Mouse (Mus musculus): Measurements from ENCODE around the gene Tdrd5. TPM values are rescaled to one million over a fixed set of nuclear protein-coding genes. Genes with fewer than 3 reads are reported as not detected.
"Not testable (repeated sequence)": the region's sequence is repeated elsewhere in the genome, so short reads cannot be mapped to it uniquely, and the experiment has no call there.

Gene Tdrd5
- polyA plus RNA-seq, 1 experiment = not detected

DNA sequence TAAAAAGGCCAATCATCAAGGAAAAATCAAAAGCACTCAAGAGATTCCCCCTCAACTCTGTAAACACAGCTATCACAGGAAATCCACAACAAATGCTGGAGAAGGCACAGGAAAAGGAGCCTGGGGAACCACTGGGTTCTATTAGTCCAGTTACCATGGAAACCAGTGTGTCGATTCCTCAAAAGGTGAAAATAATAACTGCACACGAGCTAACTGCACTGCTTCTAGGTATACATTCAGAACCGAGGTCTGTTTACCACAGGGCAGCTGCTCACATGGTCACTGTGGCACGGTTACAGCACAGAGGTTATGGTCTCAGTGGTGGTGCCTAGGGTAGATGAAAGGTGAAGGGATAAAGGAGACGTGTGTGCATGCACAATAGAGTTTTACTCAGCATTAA lies 31.8 kb downstream of the Tdrd5 start:
- Histone ChIP-seq H3K4me1 (ENCODE audit: control insufficient read depth, insufficient read depth, low read length) (no peaks in the 10 kb centered on the region), H3K4me3 (ENCODE audit: insufficient read depth, low read depth, low read length) (no peak overlapping the region), H3K27ac (ENCODE audit: insufficient read depth, low read depth, low read length) (no peak overlapping the region)
- WGBS = 37% methylated on average over 5 of the region's 5 CpGs
- TF ChIP-seq POLR2A (IDR thresholded peaks at IDR 0.05; ENCODE audit: insufficient read depth, low read depth, low read length) = no peak

DNA sequence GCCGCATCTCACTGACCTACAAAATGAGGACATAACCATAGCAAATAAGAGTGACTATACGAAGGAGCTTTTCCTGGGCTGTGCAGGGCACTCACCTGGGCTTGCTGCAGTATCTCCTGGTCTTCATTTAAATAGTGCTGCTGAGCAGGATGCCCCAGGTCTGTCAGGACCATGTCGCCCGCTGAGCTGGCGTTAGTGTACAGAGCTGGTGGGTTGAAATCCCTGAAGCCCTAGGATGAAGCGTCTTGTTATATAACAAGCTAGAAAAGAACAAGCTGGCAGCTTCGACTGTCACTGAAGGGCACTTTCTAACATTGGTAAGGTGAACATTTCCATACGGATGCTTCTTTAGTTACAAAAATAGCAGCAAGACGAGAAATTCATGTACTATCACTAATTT lies 33.0 kb downstream of the Tdrd5 start:
- TF ChIP-seq POLR2A (IDR thresholded peaks at IDR 0.05; ENCODE audit: insufficient read depth, low read depth, low read length) (no peak), CTCF (IDR thresholded peaks at IDR 0.05; ENCODE audit: insufficient read depth, low read depth, low read length) (no peak)
- WGBS = 93% methylated on average over 9 of the region's 9 CpGs
- Histone ChIP-seq H3K4me1 (ENCODE audit: control insufficient read depth, insufficient read depth, low read length) (no peaks in the 10 kb centered on the region), H3K4me3 (ENCODE audit: insufficient read depth, low read depth, low read length) (no peak overlapping the region), H3K27ac (ENCODE audit: insufficient read depth, low read depth, low read length) (no peak overlapping the region)

DNA sequence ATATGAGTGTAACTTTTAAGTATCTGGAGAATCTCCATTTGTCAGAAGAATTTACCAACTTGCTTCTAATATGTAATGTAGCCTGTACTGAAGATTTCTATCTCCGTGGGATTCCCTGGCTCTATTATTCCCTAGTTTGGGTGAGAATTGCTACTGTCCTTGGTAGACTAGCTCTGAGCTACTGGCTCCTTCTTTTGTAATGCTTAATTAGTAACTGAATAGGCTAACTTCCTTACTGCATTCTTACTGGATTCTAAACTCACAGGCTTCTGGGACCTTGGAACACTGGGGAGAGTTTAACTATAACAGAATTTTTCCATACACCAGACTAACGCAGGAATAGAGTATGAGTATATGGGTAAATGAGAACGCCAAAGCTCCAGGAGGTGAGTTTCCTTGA lies 34.9 kb downstream of the Tdrd5 start:
- H3K4me1 ChIP-seq (ENCODE audit: control insufficient read depth, insufficient read depth, low read length); H3K4me3 ChIP-seq (ENCODE audit: insufficient read depth, low read depth, low read length); H3K27ac ChIP-seq (ENCODE audit: insufficient read depth, low read depth, low read length): not testable (repeated sequence)
- WGBS = 70% methylated on average over 3 of the region's 3 CpGs

GRCm38 (mm10) chr1:156263946-156264345 lies 39.5 kb downstream of the Tdrd5 start:
- no peak overlapping the region for H3K27ac ChIP-seq (ENCODE audit: insufficient read depth, low read depth, low read length)
- no peak for TF ChIP-seq POLR2A (IDR thresholded peaks at IDR 0.05; ENCODE audit: insufficient read depth, low read depth, low read length)
- no peaks in the 10 kb centered on the region for H3K4me1 ChIP-seq (ENCODE audit: control insufficient read depth, insufficient read depth, low read length)
- WGBS = 88% methylated on average over 8 of the region's 8 CpGs
- H3K4me3 ChIP-seq (ENCODE audit: insufficient read depth, low read depth, low read length) = no peak overlapping the region

GRCm38 (mm10) chr1:156263352-156263751 lies 40.1 kb downstream of the Tdrd5 start:
- Histone ChIP-seq H3K4me3 (ENCODE audit: insufficient read depth, low read depth, low read length) (no peak overlapping the region), H3K4me1 (ENCODE audit: control insufficient read depth, insufficient read depth, low read length) (no peaks in the 10 kb centered on the region), H3K27ac (ENCODE audit: insufficient read depth, low read depth, low read length) (no peak overlapping the region)
- WGBS = 61% methylated on average over 2 of the region's 2 CpGs
- TF ChIP-seq CTCF (IDR thresholded peaks at IDR 0.05; ENCODE audit: insufficient read depth, low read depth, low read length) (no peak), POLR2A (IDR thresholded peaks at IDR 0.05; ENCODE audit: insufficient read depth, low read depth, low read length) (no peak)

GRCm38 (mm10) chr1:156254866-156255265 lies 48.6 kb downstream of the Tdrd5 start:
- Histone ChIP-seq H3K4me1 (ENCODE audit: control insufficient read depth, insufficient read depth, low read length) (no peaks in the 10 kb centered on the region), H3K4me3 (ENCODE audit: insufficient read depth, low read depth, low read length) (no peak overlapping the region), H3K27ac (ENCODE audit: insufficient read depth, low read depth, low read length) (no peak overlapping the region)
- TF ChIP-seq CTCF (IDR thresholded peaks at IDR 0.05; ENCODE audit: insufficient read depth, low read depth, low read length) (no peak), POLR2A (IDR thresholded peaks at IDR 0.05; ENCODE audit: insufficient read depth, low read depth, low read length) (no peak)
- 71% methylated on average over 4 of the region's 4 CpGs for WGBS

DNA sequence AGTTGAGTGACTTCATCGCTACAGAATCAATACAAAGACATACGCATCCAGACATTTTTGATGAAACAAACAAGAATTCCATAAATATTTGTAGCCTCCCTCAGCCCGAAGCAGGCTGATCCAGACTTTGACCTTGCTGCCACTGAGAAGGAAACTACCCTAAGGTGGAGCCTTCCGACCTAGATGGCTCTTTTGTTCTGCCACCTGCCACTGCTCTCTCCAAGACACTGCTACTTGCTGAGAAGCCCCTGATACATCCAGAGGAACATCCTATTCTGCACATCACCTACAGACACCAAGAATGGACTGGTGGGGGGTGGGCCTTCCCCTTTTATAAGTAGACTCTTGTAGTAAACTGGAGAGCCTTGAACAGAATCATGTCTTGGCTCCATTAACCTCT lies 52.4 kb downstream of the Tdrd5 start:
- 94% methylated on average over 4 of the region's 4 CpGs for WGBS
- H3K4me3 ChIP-seq (ENCODE audit: insufficient read depth, low read depth, low read length); H3K4me1 ChIP-seq (ENCODE audit: control insufficient read depth, insufficient read depth, low read length); H3K27ac ChIP-seq (ENCODE audit: insufficient read depth, low read depth, low read length): not testable (repeated sequence)

- TF ChIP-seq POLR2A (IDR thresholded peaks at IDR 0.05; ENCODE audit: insufficient read depth, low read depth, low read length) = no peak
- TF ChIP-seq CTCF (IDR thresholded peaks at IDR 0.05; ENCODE audit: insufficient read depth, low read depth, low read length) = no peak
- WGBS = 86% methylated on average over 3 of the region's 3 CpGs
- H3K4me1 ChIP-seq (ENCODE audit: control insufficient read depth, insufficient read depth, low read length) = no peaks in the 10 kb centered on the region
Measured at GRCm38 (mm10) chr1:156247893-156248292, 55.6 kb downstream of the Tdrd5 start.

GRCm38 (mm10) chr1:156241713-156242348 lies 61.6 kb downstream of the Tdrd5 start:
- 7% methylated on average over 14 of the region's 14 CpGs for WGBS
- H3K4me3 ChIP-seq (ENCODE audit: insufficient read depth, low read depth, low read length) = no peak overlapping the region
- H3K27ac ChIP-seq (ENCODE audit: insufficient read depth, low read depth, low read length) = no peak overlapping the region
- TF ChIP-seq POLR2A (IDR thresholded peaks at IDR 0.05; ENCODE audit: insufficient read depth, low read depth, low read length) = no peak
- TF ChIP-seq CTCF (IDR thresholded peaks at IDR 0.05; ENCODE audit: insufficient read depth, low read depth, low read length) = peak; percentile 77
- H3K4me1 ChIP-seq (ENCODE audit: control insufficient read depth, insufficient read depth, low read length) = no peaks in the 10 kb centered on the region

More at GRCm38 (mm10) chr1:156247893-156248292, 55.6 kb downstream of the Tdrd5 start:
- Histone ChIP-seq H3K27ac (ENCODE audit: insufficient read depth, low read depth, low read length) (no peak overlapping the region), H3K4me3 (ENCODE audit: insufficient read depth, low read depth, low read length) (no peak overlapping the region)

GRCm38 (mm10) chr1:156241035-156241434 lies 62.4 kb downstream of the Tdrd5 start:
- TF ChIP-seq POLR2A (IDR thresholded peaks at IDR 0.05; ENCODE audit: insufficient read depth, low read depth, low read length) (no peak), CTCF (IDR thresholded peaks at IDR 0.05; ENCODE audit: insufficient read depth, low read depth, low read length) (no peak)
- H3K27ac ChIP-seq (ENCODE audit: insufficient read depth, low read depth, low read length) = no peak overlapping the region
- no peak overlapping the region for H3K4me3 ChIP-seq (ENCODE audit: insufficient read depth, low read depth, low read length)
- no peaks in the 10 kb centered on the region for H3K4me1 ChIP-seq (ENCODE audit: control insufficient read depth, insufficient read depth, low read length)
- WGBS = 45% methylated on average over 2 of the region's 2 CpGs
